Mouse (Mus musculus): ENCODE data around the gene Tex2. TPM values are rescaled to one million over a fixed set of nuclear protein-coding genes. Genes with fewer than 3 reads are reported as not detected.
"Not testable (repeated sequence)": the region's sequence is repeated elsewhere in the genome, so short reads cannot be mapped to it uniquely, and the experiment has no call there.

The Tex2 gene
- polyA plus RNA-seq, 1 experiment from 2014 or later = 12.2 TPM

DNA sequence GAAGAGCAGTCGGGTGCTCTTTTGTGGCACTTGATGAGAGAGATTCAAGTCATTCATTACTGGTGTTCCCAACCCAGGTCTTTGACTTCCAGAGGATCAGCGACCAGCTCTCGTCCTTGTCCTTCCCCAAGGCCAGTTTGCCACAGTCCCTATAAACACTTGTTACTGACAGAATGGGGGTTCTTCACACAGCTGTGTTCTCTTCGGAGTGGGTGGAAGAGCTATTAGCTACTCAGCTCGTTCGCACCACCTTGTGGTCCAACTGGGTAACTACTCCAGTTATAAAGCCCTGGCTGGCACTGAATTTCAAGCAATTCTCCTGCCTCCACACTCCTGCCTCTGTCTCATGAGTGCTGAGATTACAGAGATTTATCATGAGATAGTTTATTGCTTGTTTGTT is 14.5 kb upstream of the Tex2 start:
- no peaks in the 10 kb centered on the region; the same call in 1 of the 2 replicates for H3K9me3 ChIP-seq (replicated peaks; ENCODE audit: control insufficient read depth, low read length)
- 16% methylated on average over 6 of the region's 6 CpGs for WGBS (ENCODE audit: insufficient replicate concordance)
- ATAC-seq (ENCODE audit: low read depth) = peak; percentile 55; the same call in 1 of the 2 replicates

DNA sequence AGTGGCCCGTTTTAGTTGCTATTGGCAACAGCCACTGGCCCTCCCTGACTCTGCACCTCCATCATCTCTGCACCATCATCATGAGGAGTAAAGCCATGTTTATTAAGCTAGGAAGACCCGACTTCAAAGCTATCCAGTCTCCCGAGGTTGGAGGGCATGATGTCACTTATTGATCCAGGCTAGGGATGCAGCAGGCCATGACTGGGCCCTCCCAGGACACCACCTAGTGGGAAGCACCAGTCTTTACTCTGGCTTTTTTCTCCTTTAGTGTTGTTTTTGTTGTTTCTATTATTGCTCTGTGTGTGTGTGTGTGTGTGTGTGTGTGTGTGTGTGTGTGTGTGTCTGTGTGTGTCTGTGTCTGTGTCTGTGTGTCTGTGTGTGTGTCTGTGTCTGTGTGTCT is 12.4 kb upstream of the Tex2 start:
- Histone ChIP-seq H3K4me2 (ENCODE audit: low read depth, low read length) (no peak overlapping the region), H3K9me3 (replicated peaks; ENCODE audit: control insufficient read depth, low read length) (no peaks in the 10 kb centered on the region), H3K36me3 (ENCODE audit: control insufficient read depth, insufficient read depth) (no peaks in the 10 kb centered on the region), H3K27ac (ENCODE audit: low read length) (no peak overlapping the region), H3K4me1 (ENCODE audit: control insufficient read depth, low read depth, low read length) (no peaks in the 10 kb centered on the region), H3K9ac (ENCODE audit: low read depth, low read length) (no peak overlapping the region), H3K4me3 (ENCODE audit: low read depth, low read length) (no peak overlapping the region), H3K27me3 (ENCODE audit: control insufficient read depth, insufficient read depth, low read depth, low read length) (no peaks in the 10 kb centered on the region)
- 34% methylated on average over 3 of the region's 3 CpGs for WGBS (ENCODE audit: insufficient replicate concordance)
- ATAC-seq (ENCODE audit: low read depth) = no peak

More for the DNA sequence above, 14.5 kb upstream of the Tex2 start:
- H3K27me3 ChIP-seq (ENCODE audit: control insufficient read depth, insufficient read depth, low read depth, low read length) = no peaks in the 10 kb centered on the region
- H3K27ac ChIP-seq (ENCODE audit: low read length) = no peak overlapping the region
- H3K4me3 ChIP-seq (ENCODE audit: low read depth, low read length) = no peak overlapping the region
- no peaks in the 10 kb centered on the region for H3K4me1 ChIP-seq (ENCODE audit: control insufficient read depth, low read depth, low read length)
- no peak overlapping the region for H3K9ac ChIP-seq (ENCODE audit: low read depth, low read length)
- H3K36me3 ChIP-seq (ENCODE audit: control insufficient read depth, insufficient read depth) = no peaks in the 10 kb centered on the region
- no peak overlapping the region for H3K4me2 ChIP-seq (ENCODE audit: low read depth, low read length)

DNA sequence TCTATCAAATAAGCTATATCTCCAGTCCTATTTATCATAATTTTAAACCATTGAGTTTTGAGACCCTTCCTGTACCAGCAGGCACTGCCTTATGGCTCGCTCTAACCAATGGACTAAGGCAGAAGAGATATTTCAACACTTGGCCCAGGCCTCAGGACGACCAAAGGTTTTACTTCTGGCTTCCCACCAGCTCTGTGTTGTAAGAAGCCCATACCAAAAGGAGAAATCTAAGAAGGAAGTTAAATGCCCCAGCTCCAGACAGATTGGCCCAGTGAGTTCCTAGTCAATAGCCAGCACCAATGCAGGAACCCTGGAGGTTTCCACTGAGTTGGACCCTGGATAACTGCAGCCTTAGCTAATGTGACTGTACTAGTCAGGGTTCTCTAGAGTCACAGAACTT is 10.4 kb upstream of the Tex2 start:
- H3K4me2 ChIP-seq (ENCODE audit: low read depth, low read length) = no peak overlapping the region
- H3K27ac ChIP-seq (ENCODE audit: low read length) = no peak overlapping the region
- no peaks in the 10 kb centered on the region for H3K36me3 ChIP-seq (ENCODE audit: control insufficient read depth, insufficient read depth)
- no peaks in the 10 kb centered on the region for H3K9me3 ChIP-seq (replicated peaks; ENCODE audit: control insufficient read depth, low read length)
- H3K4me3 ChIP-seq (ENCODE audit: low read depth, low read length) = no peak overlapping the region
- H3K4me1 ChIP-seq (ENCODE audit: control insufficient read depth, low read depth, low read length) = no peaks in the 10 kb centered on the region
- H3K27me3 ChIP-seq (ENCODE audit: control insufficient read depth, insufficient read depth, low read depth, low read length) = no peaks in the 10 kb centered on the region
- 42% methylated on average over 2 of the region's 2 CpGs for WGBS (ENCODE audit: insufficient replicate concordance)
- peak; percentile 25; the same call in 1 of the 2 replicates for ATAC-seq (ENCODE audit: low read depth)
- H3K9ac ChIP-seq (ENCODE audit: low read depth, low read length) = no peak overlapping the region

DNA sequence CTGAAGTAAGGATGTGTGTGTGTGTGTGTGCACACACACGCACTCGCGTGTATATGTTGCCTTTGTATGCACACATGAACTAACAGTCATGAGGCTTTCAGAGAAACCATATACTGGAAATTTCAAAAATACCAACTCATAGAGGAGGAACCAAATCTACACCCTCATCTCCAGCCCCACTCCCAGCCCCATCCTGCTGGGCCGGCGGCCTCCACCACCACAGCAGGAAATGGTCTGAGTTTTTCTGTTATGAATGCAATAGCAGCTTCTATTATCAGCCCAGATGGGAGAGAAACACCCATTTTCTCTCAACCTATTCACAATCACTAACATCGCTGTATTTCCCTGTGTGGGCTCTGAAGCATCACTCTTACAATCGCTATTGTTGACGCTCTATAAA is 8.8 kb upstream of the Tex2 start:
- H3K4me1 ChIP-seq (ENCODE audit: control insufficient read depth, low read depth, low read length) = no peaks in the 10 kb centered on the region
- no peaks in the 10 kb centered on the region for H3K36me3 ChIP-seq (ENCODE audit: control insufficient read depth, insufficient read depth)
- no peak overlapping the region for H3K27ac ChIP-seq (ENCODE audit: low read length)
- no peak overlapping the region for H3K9ac ChIP-seq (ENCODE audit: low read depth, low read length)
- 36% methylated on average over 8 of the region's 8 CpGs for WGBS (ENCODE audit: insufficient replicate concordance)
- H3K4me3 ChIP-seq (ENCODE audit: low read depth, low read length) = no peak overlapping the region
- no peaks in the 10 kb centered on the region for H3K27me3 ChIP-seq (ENCODE audit: control insufficient read depth, insufficient read depth, low read depth, low read length)
- ATAC-seq (ENCODE audit: low read depth) = no peak
- no peak overlapping the region for H3K4me2 ChIP-seq (ENCODE audit: low read depth, low read length)
- no peaks in the 10 kb centered on the region for H3K9me3 ChIP-seq (replicated peaks; ENCODE audit: control insufficient read depth, low read length)

DNA sequence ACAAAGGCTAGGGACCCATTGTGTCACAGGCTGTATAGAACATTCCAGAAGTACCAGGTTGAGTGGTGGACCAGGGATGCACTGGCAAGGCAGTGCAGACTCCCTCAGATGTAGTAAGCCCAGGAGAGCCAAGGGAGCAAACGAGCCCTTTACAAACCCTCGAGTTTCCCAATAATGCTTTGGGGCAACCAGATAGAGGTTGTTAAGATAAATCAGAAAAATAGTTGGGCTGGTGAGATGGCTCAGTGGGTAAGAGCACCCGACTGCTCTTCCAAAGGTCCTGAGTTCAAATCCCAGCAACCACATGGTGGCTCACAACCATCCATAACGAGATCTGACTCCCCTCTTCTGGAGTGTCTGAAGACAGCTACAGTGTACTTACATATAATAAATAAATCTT is 5.5 kb upstream of the Tex2 start:
- WGBS (ENCODE audit: insufficient replicate concordance) = 53% methylated on average over 3 of the region's 4 CpGs

DNA sequence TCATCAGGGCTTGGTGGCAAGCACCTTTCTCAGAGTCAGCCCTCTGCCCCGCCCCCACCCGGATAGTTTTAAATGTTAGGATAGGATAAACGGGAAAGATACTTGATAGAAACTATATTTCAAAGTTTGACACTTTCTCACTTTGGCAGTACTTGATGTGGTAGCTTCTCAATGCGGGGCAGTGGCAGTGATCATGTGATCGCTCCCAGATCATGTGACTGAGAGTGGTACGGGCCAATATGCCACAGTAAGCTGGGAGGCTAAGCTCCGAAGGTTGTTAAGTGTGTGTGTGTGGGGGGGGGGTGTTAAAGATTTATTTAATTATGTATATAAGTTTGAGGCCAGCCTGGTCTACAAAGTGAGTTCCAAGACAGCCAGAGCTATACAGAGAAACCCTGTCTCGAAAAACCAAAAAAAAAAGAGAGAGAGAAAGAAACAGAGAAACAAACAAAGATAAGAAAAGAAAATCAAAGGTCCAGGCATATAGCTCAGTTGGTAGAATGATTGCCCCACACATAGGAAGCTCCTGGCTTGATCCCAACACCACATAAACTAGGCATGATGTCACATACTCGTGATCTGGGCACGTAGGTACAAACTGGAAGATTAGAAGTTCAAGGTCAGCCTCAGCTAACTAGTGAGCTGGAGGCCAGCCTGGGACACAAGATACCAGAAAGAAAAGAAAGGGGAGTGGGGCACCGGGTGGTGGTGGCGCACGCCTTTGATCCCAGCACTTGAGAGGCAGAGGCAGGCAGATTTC is 4.8 kb upstream of the Tex2 start:
- Histone ChIP-seq H3K27me3 (ENCODE audit: control insufficient read depth, insufficient read depth, low read depth, low read length) (no peaks in the 10 kb centered on the region), H3K4me1 (ENCODE audit: control insufficient read depth, low read depth, low read length) (peaks cover 7% of the 10 kb centered on the region), H3K4me2 (ENCODE audit: low read depth, low read length) (no peak overlapping the region), H3K27ac (ENCODE audit: low read length) (no peak overlapping the region), H3K4me3 (ENCODE audit: low read depth, low read length) (no peak overlapping the region), H3K9ac (ENCODE audit: low read depth, low read length) (no peak overlapping the region), H3K36me3 (ENCODE audit: control insufficient read depth, insufficient read depth) (no peaks in the 10 kb centered on the region), H3K9me3 (replicated peaks; ENCODE audit: control insufficient read depth, low read length) (no peaks in the 10 kb centered on the region)
- no peak for ATAC-seq (ENCODE audit: low read depth)
- WGBS (ENCODE audit: insufficient replicate concordance) = 62% methylated on average over 13 of the region's 13 CpGs

More for the DNA sequence above, 5.5 kb upstream of the Tex2 start:
- H3K36me3 ChIP-seq (ENCODE audit: control insufficient read depth, insufficient read depth); H3K27ac ChIP-seq (ENCODE audit: low read length); ATAC-seq (ENCODE audit: low read depth); H3K4me2 ChIP-seq (ENCODE audit: low read depth, low read length); H3K9ac ChIP-seq (ENCODE audit: low read depth, low read length); H3K4me3 ChIP-seq (ENCODE audit: low read depth, low read length); H3K27me3 ChIP-seq (ENCODE audit: control insufficient read depth, insufficient read depth, low read depth, low read length); H3K4me1 ChIP-seq (ENCODE audit: control insufficient read depth, low read depth, low read length); H3K9me3 ChIP-seq (replicated peaks; ENCODE audit: control insufficient read depth, low read length): not testable (repeated sequence)

DNA sequence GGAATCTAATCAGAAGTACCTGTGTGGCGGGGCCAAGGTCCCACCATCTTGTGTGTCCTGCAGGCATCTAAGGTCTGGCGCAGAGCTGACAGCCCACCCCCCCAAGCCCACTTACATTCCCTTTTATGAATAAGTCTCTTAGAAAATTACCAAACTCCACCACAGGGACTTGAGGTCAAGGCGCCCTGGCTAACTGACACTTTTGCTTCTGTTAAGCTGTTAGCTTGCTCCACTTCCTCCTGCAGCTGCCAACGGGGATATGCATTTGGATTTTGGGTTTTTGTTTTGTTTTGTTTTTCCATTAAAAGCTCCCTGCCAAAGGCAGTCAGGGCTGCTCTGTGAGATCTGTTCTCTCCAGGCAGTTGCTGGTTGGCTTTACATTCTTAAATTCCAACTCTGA is 2.3 kb upstream of the Tex2 start:
- Histone ChIP-seq H3K27me3 (ENCODE audit: control insufficient read depth, insufficient read depth, low read depth, low read length) (no peaks in the 10 kb centered on the region), H3K9me3 (replicated peaks; ENCODE audit: control insufficient read depth, low read length) (no peaks in the 10 kb centered on the region), H3K36me3 (ENCODE audit: control insufficient read depth, insufficient read depth) (no peaks in the 10 kb centered on the region), H3K9ac (ENCODE audit: low read depth, low read length) (no peak overlapping the region), H3K4me3 (ENCODE audit: low read depth, low read length) (no peak overlapping the region), H3K27ac (ENCODE audit: low read length) (no peak overlapping the region), H3K4me2 (ENCODE audit: low read depth, low read length) (no peak overlapping the region), H3K4me1 (ENCODE audit: control insufficient read depth, low read depth, low read length) (peaks cover 16% of the 10 kb centered on the region)
- WGBS (ENCODE audit: insufficient replicate concordance) = 44% methylated on average over 4 of the region's 4 CpGs
- ATAC-seq (ENCODE audit: low read depth) = no peak

DNA sequence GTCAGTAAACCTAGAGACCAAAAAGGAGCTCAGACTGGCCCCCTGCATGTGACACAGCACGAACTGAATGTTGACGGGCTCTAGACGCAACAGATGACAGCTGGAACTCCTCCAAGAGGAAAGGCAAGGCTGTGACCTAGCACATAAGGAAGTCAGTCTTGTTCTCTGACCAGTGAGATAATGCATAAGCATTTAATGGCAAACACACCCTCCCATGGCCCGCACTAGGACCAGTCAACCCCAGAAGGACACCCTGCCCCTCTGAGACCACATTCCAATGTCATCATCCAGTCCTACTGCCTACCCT is 1.1 kb upstream of the Tex2 start:
- Histone ChIP-seq H3K9me3 (replicated peaks; ENCODE audit: control insufficient read depth, low read length) (no peaks in the 10 kb centered on the region), H3K4me1 (ENCODE audit: control insufficient read depth, low read depth, low read length) (peaks cover 20% of the 10 kb centered on the region), H3K4me2 (ENCODE audit: low read depth, low read length) (no peak overlapping the region), H3K36me3 (ENCODE audit: control insufficient read depth, insufficient read depth) (no peaks in the 10 kb centered on the region), H3K9ac (ENCODE audit: low read depth, low read length) (no peak overlapping the region), H3K27ac (ENCODE audit: low read length) (no peak overlapping the region), H3K27me3 (ENCODE audit: control insufficient read depth, insufficient read depth, low read depth, low read length) (no peaks in the 10 kb centered on the region), H3K4me3 (ENCODE audit: low read depth, low read length) (no peak overlapping the region)
- 29% methylated on average over 4 of the region's 4 CpGs for WGBS (ENCODE audit: insufficient replicate concordance)
- ATAC-seq (ENCODE audit: low read depth) = no peak

DNA sequence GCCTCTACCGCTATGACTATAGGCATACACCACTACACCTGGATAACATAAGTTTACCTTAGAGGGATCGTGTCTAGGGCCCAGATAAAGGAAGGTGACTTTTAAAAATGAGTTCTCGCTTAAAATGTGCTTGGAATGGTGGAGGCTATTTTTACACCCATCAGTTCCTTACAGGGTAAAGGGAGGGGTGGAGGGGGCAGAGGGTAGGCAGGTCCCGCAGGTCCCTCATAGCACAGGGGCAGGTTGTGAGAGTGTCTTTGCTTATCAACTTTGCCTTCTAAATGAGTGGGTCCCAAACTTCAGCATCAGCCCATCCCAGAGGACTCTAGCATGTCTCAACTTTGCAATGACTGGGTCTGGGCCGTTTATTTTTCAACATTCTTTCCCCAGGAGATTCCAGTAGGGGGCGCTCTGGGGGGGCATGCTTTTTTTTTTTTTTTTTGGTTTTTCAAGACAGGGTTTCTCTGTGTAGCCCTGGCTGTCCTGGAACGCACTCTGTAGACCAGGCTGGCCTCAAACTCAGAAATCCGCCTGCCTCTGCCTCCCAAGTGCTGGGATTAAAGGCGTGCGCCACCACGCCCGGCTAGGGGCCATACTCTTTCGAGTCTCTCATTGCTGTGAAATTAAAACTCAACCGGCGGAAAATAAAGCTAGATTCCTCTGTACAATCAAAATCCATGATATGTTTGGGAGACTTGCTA is 565 bp upstream of the Tex2 start:
- 48% methylated on average over 14 of the region's 15 CpGs for WGBS (ENCODE audit: insufficient replicate concordance)
- Histone ChIP-seq H3K27me3 (ENCODE audit: control insufficient read depth, insufficient read depth, low read depth, low read length) (no peaks in the 10 kb centered on the region), H3K36me3 (ENCODE audit: control insufficient read depth, insufficient read depth) (no peaks in the 10 kb centered on the region), H3K4me1 (ENCODE audit: control insufficient read depth, low read depth, low read length) (peaks cover 20% of the 10 kb centered on the region), H3K9ac (ENCODE audit: low read depth, low read length) (peak overlapping the region; percentile 95), H3K27ac (ENCODE audit: low read length) (peak overlapping the region; percentile 98), H3K4me2 (ENCODE audit: low read depth, low read length) (peak overlapping the region; percentile 92), H3K9me3 (replicated peaks; ENCODE audit: control insufficient read depth, low read length) (no peaks in the 10 kb centered on the region), H3K4me3 (ENCODE audit: low read depth, low read length) (peak overlapping the region; percentile 95)
- ATAC-seq (ENCODE audit: low read depth) = no peak
